Mouse (Mus musculus) frontal cortex, adult 2 months (tissue): ENCODE measurements around the gene Syt1. TPM values are rescaled to one million over a fixed set of nuclear protein-coding genes. Genes with fewer than 3 reads are reported as not detected.
A peak's percentile ranks its signal among the peaks of the same experiment; 100 is the strongest.

ENCODE experiments used
- DNase-seq, 2 experiments: peaks; one replicate each; pipeline ENCODE4 v3.0.0; 2022; ENCODE audit warnings: low spot score in 1 of 2; ENCODE audit errors: extremely low spot score in 1 of 2
- polyA plus RNA-seq: library from polyadenylated mRNA; depleted of rRNA; stranded (reverse); fragments of >200 nt; gene quantifications from 2 replicates; pipeline ENCODE4 v1.2.3, GENCODE M21; 2012

Gene Syt1
- polyA plus RNA-seq, 1 experiment = 663 TPM

GRCm38 (mm10) chr10:108886781-108887180 lies 124.0 kb downstream of the Syt1 start:
- DNase-seq = no peak

GRCm38 (mm10) chr10:108885769-108886168 lies 125.0 kb downstream of the Syt1 start:
- DNase-seq = no peak

GRCm38 (mm10) chr10:108884520-108884919 lies 126.3 kb downstream of the Syt1 start:
- no peak for DNase-seq

- DNase-seq = no peak
These were observed 130.4 kb downstream of the Syt1 start for GRCm38 (mm10) chr10:108880372-108880771.

GRCm38 (mm10) chr10:108875730-108876129 lies 135.1 kb downstream of the Syt1 start:
- no peak for DNase-seq

- no peak for DNase-seq
These were observed 136.1 kb downstream of the Syt1 start for GRCm38 (mm10) chr10:108874687-108875086.

GRCm38 (mm10) chr10:108872359-108872758 lies 138.4 kb downstream of the Syt1 start:
- DNase-seq = no peak

GRCm38 (mm10) chr10:108870586-108870985 lies 140.2 kb downstream of the Syt1 start:
- no peak for DNase-seq

GRCm38 (mm10) chr10:108868136-108868535 lies 142.6 kb downstream of the Syt1 start:
- peak in 1 of 2 experiments; percentile 39 for DNase-seq

- DNase-seq = no peak
These were observed 143.6 kb downstream of the Syt1 start for GRCm38 (mm10) chr10:108867202-108867601.

GRCm38 (mm10) chr10:108865586-108865985 lies 145.2 kb downstream of the Syt1 start:
- no peak for DNase-seq

GRCm38 (mm10) chr10:108855986-108856385 lies 154.8 kb downstream of the Syt1 start:
- no peak for DNase-seq

GRCm38 (mm10) chr10:108852757-108853156 lies 158.0 kb downstream of the Syt1 start:
- DNase-seq = peak in 1 of 2 experiments; percentile 52

- peak; percentile 49 to 56 for DNase-seq
These were observed 173.3 kb downstream of the Syt1 start for GRCm38 (mm10) chr10:108837434-108837833.

- DNase-seq = no peak
These were observed 178.5 kb downstream of the Syt1 start for GRCm38 (mm10) chr10:108832248-108832647.

- DNase-seq = no peak
These were observed 179.0 kb downstream of the Syt1 start for GRCm38 (mm10) chr10:108831801-108832200.

GRCm38 (mm10) chr10:108822273-108822672 lies 188.5 kb downstream of the Syt1 start:
- DNase-seq = no peak

- no peak for DNase-seq
These were observed 195.4 kb downstream of the Syt1 start for GRCm38 (mm10) chr10:108815339-108815738.

- no peak for DNase-seq
These were observed 206.4 kb downstream of the Syt1 start for GRCm38 (mm10) chr10:108804380-108804779.

GRCm38 (mm10) chr10:108800776-108801175 lies 210.0 kb downstream of the Syt1 start:
- DNase-seq = no peak

- no peak for DNase-seq
These were observed 212.0 kb downstream of the Syt1 start for GRCm38 (mm10) chr10:108798826-108799225.

GRCm38 (mm10) chr10:108782817-108783216 lies 228.0 kb downstream of the Syt1 start:
- no peak for DNase-seq

GRCm38 (mm10) chr10:108780614-108781013 lies 230.2 kb downstream of the Syt1 start:
- DNase-seq = no peak
